Mouse (Mus musculus) C2C12 (cell line): ENCODE data around the gene Slc4a2.

Source experiments
- CEBPB ChIP-seq: IDR thresholded peaks from one replicate; pipeline ENCODE4 v1.6.1; 2011; ENCODE audit warnings: low read depth, mild to moderate bottlenecking, control low read depth, moderate library complexity
- CTCF ChIP-seq: IDR thresholded peaks from one replicate; pipeline ENCODE4 v1.5.1; 2011; ENCODE audit not compliant: control insufficient read depth, insufficient read depth, insufficient read length
- MAX ChIP-seq: IDR thresholded peaks from one replicate; pipeline ENCODE4 v1.6.1; 2011; ENCODE audit warnings: mild to moderate bottlenecking, control low read depth
- MYOD1 ChIP-seq: IDR thresholded peaks from one replicate; pipeline ENCODE4 v1.6.1; 2011; ENCODE audit warnings: low read depth; ENCODE audit not compliant: control insufficient read depth, insufficient read length
- MYOG ChIP-seq: IDR thresholded peaks from one replicate; pipeline ENCODE4 v1.6.1; 2011; ENCODE audit not compliant: control insufficient read depth, insufficient read length; ENCODE audit errors: extremely low read depth
- USF1 ChIP-seq: IDR thresholded peaks from one replicate; pipeline ENCODE4 v1.6.1; 2011; ENCODE audit warnings: low read depth, mild to moderate bottlenecking, control low read depth, moderate library complexity

GRCm38 (mm10) chr5:24424004-24424781, 556 bp downstream of the Slc4a2 start:
- TF ChIP-seq CTCF = no peak
- TF ChIP-seq MYOG = no peak
- no peak for TF ChIP-seq USF1
- no peak for TF ChIP-seq CEBPB
- peak; percentile 49 for TF ChIP-seq MYOD1
- TF ChIP-seq MAX = no peak
